Mouse (Mus musculus) bone marrow, adult 2 months (tissue): ENCODE results near the gene Pigf.

Source experiments
- CTCF ChIP-seq: fragments of 200-500 bp; IDR thresholded peaks from 2 replicates; pipeline ENCODE4 v1.5.1; 2011; ENCODE audit warnings: low read length, control low read depth; ENCODE audit not compliant: control insufficient read depth, insufficient read depth
- POLR2A ChIP-seq: fragments of 200-500 bp; IDR thresholded peaks from 2 replicates; pipeline ENCODE4 v1.6.1; 2011; ENCODE audit warnings: low read depth, mild to moderate bottlenecking, control low read depth, low read length, borderline replicate concordance; ENCODE audit not compliant: control insufficient read depth

DNA sequence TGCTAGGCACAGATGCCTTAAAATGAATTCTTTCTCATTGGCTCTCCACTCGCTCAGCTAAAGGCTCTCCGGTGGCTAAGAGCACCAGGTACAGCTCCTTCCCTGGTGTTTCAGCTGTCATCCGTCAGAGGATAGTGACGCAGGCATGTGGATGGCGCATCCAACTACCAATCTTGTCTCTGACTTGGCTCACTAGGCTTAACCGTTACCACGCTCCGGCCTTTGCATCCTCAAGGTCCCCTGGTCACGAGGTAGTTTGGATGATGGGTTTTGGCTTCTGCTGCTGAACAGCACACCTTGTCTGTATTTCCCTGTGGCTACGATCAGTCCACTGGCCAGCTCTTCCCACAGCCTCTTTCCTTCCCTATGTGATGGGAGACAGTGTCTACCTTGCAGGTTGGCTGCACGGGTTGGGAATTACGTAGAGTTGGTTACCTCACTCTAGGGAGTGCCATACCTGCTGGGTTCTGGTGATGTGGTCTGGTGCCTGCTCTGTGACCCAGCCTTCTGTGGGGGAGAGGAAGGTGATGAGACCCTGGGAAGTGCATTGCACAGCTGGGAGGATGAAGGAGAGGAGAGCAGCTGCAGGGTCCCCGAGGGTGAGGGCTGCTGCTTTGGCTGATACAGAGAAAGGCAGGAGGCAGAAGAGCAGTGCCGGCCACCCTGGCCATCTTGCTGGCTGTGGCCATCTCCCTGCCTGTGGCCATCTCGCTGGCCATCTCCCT, 55.0 kb downstream of the Pigf start:
- TF ChIP-seq POLR2A (no peak), CTCF (no peak)
